Mouse (Mus musculus): Measurements from ENCODE around the gene Sstr3.

The Sstr3 gene

DNA sequence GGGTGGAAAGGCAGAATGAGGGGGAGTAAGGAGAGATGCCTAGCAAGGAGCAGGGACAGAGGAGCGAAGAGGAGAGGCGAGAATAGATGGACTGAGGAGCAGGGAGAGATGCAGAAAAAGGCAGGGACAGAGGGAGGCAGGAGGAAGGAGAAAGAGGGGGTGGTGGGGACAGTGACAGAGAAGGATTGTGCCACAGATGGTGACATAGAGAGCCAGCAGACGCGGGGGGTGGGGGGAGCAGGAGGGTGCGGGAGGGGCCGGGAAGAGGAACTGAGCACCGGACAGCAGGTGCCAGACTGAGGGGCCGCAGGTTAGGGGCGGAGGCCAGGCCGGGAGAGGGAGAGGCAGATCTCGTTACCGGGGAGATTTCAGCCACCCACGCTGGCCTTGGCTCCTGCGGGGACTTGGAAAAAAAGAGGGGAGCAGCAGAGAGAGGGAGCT, at the start of gene Sstr3:
TSS of gene Sstr3 (minus strand) at position 125 of the 441 bp plus-strand sequence.
- WGBS = 4% methylated on average over 14 of the region's 14 CpGs

DNA sequence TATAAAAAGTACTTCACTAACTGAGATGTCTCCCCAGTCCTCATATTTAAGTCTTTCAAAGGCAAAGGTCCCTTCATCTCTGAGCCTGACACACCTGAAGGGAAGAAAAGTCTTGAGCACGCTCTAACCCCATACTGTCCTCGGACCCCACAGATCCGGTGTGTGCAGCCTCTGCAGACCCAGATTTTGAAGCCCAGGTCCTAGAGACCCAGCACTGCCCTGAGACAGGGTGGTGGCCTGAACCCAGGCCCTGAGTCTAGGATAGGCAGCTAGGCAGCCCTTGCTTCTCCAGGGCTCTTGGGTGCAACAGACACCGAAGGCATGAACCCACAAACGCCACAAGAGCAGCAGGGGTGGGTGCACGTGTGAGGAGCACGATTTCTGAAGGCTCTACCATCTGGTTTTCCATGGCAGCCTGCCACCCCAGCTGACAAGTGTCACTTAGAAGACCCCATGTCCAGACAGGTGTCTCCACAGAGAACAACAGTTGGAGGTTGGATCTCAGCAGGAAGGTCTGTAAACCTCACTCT, 49.5 kb upstream of the Sstr3 start:
- WGBS = 79% methylated on average over 7 of the region's 7 CpGs

DNA sequence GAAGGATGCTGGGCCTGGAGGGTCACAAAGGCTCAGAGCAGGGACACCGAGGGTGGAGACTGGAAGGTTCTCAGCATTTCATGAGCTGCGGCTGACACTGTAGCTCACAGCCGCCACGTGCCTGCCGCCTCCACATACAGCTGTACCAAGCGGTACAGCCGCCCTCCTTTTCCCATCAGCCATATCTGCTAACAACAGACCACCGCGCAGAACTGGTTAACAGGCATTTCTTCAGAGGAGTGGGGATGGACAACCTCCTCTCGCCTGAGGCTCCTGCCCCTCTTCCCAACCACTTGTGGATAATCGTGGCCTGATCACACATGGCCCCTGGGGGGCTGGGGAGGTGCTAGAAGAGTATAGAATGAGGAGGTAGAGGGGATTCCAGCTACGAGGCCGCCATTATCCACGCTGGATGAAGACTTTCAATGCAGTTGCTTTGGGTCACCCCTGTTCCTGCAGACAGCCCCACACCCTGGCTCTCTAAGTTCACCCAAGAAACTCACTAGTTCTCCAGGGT, 48.0 kb upstream of the Sstr3 start:
- 78% methylated on average over 14 of the region's 14 CpGs for WGBS

DNA sequence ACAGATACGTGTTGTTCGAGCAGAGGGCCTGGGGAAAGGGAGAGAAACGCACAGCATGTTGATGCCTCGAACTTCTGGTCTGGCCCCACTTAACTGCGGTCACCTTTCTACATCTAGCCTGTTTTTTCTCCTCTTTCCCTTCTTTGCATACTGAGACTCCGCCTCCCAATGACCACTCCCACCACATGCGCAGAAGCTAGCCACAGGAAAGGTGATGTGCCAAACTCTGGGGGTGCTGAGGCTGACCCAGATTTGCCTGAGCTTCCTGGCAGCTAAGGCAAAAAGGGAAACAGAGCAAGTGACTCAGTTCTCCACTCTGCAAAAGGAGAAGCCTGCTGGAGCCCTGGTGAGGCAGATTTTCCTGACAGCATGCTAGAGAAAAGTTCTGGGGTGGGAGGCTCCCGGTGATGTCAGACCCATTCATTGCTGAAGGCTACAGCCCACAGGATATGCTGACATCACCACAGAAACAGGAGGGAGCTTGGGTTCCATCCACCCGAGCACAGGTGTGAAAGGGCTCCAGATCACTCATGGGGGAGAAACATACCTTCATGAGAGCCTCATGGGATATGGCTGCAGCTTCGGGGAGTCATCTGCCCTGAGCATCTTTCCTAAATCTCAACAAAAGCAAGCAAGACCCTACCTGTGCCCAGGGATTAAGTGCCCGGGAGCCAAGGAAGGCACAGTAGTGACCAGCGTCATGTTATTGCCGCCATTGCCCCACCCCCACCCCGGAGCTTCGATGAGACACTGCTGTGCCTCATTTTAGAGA, 47.4 kb upstream of the Sstr3 start:
- WGBS = 66% methylated on average over 15 of the region's 15 CpGs

DNA sequence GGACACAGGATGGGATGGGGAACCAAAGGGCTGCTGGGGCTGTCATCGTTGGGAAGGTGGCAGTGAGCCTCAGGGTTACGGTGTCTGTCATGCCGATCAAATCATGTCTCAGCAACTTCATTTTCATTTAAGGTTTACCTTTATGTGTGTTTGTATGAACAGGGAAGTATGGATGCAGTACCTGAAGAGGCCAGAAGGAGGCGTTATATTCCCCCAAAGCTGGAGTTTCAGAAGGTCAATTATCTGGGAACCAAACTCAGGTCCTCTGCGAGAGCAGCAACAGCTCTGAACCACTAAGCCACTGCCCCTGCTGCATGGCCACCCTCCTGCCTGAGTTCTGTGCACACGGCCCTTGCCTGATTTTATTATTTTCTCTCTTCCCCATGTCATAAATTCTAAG, 46.3 kb upstream of the Sstr3 start:
- 85% methylated on average over 6 of the region's 6 CpGs for WGBS

DNA sequence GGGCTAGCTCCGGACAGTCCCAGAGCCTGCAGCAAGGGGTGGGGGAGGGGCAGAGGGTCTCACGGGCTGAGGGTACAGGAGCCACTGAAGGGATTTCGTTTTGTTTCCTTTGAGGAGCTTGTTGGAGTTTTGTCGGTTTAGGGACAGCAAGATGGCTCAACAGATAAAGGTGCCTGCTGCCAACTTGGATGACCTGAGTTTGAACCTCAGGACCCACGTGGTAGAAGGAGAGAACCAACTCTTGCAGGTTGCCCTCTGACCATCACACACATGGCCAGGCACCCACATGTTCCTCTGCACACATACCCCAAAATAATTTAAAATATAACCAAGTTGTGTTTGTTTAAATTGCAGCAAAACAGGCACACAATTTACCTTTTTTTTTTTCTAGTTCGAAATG, 45.5 kb upstream of the Sstr3 start:
- WGBS = 72% methylated on average over 6 of the region's 6 CpGs

DNA sequence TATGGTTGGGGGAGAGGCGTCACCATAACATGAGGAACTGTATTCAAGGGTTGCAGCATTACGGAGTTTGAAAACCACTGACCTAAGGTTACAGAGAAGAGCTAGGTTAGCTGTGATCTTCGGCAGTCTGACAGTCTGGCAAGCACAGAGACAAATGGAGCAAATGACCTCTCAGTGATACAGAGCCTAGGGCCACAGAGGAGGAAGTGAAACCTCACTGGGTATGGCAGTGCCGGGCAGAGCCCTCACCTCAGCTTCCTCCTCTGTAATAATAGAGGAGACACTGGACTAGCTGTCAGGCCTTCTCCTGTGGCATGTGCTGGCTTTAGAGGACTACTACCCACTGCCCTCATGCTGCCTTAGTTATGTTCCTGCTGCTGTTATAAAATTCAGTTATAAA, 44.4 kb upstream of the Sstr3 start:
- 90% methylated on average over 4 of the region's 4 CpGs for WGBS

DNA sequence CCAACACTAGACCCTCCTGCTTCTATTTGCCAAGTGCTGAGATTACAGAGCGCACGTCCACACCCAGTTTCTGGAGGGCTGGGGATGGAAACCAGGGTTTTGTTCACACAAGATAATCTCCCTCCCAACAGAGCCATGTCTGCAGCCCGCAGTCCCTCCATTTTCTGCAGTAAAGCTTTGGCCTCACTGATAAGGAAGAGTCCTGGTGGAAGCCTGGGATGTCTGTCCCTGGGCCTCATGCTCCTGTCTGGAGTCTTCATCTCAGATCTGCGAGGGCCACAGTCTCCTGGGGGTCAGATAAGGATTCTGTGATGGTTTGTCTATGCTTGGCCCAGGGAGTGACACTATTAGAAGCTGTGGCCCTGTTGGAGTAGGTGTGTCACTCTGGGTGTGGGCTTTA, 43.6 kb upstream of the Sstr3 start:
- WGBS = 87% methylated on average over 4 of the region's 4 CpGs

DNA sequence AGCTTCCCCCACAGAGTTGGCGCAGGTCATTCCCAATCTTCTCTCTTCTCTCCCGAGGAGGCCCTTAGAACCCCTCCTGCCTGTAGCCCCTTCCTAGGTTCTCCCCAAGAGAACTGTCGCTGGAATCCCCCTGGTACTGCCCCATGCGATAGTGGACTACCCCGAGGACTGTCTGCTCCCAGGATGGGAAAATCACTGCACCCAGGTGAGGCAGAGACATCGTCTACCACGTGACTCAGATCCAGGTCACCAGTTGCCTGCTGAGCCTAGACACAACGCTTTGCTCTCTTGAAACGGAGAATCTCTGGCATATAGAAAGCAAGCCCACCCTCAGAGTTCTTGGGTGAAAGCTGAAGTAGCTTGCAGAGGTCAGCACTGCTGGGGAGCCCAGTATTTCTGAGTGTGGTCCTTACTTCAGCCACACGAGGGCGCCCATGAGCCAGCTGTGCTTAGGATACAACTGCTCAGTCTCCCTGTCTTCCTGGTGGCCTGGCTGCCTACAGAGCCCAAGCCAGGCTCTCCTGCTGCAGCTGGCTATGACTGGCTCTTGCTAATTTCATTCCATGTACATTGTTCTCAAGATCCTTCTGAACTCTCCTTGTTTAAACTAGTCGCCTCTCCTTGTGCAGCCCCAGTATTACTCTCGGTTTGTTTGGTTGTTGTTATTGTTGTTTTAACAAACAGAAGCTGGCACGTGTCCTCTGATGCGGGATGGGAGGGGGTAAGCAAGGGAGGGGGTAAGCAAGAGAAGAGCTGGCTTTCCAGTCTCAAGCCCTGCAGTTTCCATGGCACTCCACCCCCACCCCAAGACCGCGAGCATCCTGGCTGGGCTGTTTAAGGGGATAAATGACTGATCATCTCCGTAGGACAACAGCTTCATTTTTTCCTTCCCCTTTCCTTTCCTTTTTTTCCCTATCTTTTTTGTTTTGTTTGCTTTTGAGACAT, 42.8 kb upstream of the Sstr3 start:
- 43% methylated on average over 18 of the region's 18 CpGs for WGBS

DNA sequence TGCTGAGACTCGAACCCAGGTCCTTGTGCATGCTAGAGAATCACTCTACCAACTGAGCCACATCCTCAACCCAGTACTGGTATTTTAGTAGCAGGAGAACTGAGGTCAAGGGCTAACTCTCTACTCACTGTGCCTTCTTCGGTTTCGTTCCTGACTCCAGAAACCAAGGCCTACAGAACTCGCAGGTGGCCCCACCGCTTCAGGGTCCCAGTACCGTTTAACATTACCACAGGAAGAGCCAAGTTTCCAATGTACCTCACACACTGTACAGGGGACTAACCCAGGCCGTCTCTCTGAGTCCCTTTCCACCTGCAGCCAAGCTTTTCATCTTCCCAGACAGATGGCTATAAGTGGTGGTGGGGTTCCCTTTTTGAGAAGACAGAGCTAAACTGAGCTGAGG, 40.9 kb upstream of the Sstr3 start:
- WGBS = 91% methylated on average over 7 of the region's 7 CpGs

DNA sequence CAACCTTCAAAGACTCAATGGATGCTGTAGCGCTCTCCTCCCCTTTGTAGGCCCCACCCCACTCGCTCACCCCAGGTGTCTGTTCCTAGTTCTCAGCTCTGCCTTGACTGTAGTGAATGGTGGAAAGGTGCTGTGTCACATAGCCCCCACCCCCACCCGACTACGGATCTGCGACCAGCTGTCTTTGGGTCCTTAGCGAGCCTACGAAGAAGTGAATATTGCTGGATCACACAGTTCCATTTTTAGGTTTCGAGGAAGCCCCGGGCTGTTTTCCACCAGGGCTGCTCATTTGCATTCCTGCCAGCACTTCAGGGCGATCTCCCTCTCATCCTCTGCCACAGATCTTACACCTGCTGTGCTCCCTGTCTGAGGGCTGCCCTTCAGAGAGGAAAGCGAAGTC, 38.9 kb upstream of the Sstr3 start:
- WGBS = 24% methylated on average over 11 of the region's 11 CpGs

DNA sequence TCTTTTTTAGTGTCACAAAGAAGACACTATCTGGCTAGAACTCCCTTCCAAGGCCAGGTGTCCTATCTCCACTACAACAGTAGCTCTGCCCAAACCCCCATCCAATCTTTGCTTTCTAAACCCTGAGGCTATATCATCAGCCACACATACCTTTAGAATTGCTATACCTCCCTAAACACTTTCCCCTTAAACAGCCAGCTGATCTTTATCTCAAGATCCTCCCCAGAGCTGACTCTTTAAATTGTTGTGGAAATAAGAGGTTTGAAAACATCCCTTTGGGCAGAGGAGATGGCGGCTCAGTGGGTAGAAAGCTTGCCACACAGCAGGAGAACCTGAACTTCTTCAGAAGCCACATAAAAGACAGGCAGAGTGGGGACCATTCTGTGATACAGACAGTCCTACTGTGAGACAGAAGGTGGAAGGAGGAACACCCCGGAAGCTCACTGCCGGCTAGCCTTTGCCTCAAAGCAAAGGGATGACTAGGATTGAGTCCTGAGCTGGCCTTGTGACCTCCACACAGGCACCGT, 31.9 kb upstream of the Sstr3 start:
- 79% methylated on average over 4 of the region's 4 CpGs for WGBS

DNA sequence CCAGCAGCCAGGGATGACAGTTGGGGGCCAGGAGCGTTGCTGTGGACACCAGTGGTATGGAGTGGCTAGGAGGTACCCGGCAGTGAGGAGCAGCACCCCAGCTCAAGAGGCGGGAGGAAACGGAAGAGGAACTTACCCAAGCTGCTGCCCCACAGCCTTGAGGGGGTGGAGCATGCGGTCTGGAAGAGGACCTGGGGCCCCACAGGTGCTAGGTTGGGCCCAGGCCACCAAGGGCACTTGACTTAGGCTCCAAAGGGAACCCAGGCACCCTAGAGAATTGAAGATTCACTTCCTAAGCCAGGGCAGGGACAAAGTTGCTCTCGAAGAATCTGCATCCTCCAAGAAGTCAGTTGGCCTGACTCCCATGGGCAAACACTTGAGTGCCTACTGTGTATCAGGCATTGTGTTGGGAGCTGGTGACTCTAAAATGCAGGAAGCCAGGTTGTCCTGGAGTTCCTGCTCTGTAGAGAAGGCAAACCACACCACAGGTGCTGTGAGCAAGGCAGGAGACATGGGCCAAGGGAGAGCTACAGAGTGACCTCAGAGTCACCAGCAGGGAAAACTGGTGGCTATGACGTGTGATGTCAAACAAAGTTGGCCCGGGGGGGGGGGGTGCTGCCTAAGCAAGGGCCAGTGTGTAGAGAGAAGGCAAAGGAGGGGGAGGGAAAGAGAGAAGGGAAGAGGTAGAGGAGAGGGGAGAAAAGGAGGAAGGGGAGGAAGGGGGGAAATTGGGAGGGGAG, 28.3 kb upstream of the Sstr3 start, which contains the start of gene Rac2:
TSS of gene Rac2 (minus strand) at position 126 of the 740 bp plus-strand sequence.
- WGBS = 81% methylated on average over 8 of the region's 8 CpGs

DNA sequence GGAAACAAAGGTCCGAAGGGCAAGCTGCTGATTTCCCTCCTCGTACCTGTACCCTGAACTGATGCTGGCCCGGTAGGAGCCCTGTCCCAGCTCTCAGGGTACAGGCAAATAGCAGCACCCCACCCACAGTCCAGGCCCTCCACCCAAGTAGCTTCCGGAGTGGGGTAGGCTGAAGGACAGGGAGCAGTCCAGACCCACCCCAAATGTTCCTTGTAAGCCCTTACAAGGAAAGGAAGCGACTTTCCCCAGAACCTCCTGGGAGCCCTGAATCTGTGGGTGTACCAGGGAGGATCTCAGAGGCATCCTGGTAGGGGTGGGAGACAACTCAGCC, 27.8 kb upstream of the Sstr3 start:
- WGBS = 87% methylated on average over 5 of the region's 5 CpGs

DNA sequence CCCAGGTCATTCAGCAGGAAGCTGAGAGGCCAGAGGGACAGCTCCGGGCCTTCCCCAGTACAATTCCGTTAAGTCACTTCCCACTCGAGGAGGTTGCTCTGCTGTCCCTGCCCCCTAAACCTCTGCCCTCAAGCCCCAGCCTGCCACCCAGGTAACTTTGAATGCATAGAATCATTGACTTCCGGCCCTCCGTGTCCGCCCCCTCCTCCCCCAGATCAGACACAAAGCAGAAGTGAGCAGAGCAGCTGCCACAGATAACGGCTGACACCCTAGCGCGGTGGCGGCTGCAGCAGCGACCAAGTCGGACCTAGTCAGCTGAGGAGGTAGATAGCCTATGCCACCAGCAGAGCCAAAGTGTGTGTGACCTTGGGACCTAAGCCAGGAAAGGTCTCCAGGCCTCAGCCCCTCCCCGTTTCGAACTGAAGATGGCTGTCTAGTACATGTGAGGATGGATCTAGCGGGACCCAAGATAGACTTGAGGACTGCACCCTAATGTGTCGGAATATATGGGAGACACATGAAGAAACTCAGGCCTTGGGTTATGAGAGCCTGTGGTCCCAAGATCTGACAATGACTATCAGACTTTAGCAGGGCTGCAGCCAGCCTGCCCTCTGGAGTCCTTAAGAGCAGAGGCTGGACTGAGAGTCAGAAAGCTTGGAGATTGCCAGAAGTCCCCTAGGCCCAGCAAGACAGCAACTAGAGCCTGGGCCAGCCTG, 27.2 kb upstream of the Sstr3 start:
- WGBS = 75% methylated on average over 16 of the region's 16 CpGs

DNA sequence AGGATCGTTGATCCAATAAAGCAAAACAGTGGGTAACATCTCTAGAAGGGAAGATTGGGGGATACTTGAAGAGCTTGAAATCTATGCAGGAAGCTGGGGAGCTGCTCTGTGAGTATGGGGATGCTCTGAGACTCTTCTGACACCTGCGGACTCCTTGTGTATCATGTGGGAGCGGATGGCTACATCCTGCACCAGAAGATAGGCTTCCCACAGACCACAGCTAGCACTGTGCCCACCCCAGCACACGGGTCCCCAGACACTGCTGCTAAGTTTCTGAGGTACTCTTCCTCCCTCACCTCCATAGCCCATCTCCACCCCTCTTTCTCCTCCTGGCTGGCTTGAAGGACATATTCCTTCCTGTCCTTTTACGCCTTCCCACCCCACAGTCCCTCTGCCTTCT, 25.7 kb upstream of the Sstr3 start:
- WGBS = 99% methylated on average over 5 of the region's 5 CpGs

DNA sequence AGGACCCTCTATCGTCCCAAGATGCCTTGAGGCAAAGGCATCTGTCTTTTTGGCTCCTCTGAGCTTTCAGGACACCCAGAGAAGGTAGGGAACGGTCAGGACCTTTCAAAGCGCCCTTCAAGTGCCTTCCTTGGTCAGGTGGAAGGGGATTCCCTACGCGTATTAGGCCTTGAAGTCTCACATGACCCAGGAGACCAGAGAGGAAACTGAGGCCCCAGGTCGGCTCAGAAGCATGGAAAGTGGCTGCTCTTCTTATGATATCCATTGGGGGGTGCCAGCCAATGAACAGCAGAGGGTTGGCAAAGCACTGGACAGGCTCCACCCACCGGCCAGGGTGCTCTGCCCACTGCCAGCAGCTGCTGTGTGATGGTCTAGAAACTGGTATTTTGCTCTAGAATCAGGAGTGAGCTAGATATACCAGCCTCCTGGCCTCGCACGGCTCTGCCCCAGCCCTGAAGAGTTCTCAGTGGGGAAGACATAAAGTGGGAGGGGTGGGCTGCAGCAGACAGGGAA, 23.2 kb upstream of the Sstr3 start:
- 82% methylated on average over 9 of the region's 9 CpGs for WGBS

DNA sequence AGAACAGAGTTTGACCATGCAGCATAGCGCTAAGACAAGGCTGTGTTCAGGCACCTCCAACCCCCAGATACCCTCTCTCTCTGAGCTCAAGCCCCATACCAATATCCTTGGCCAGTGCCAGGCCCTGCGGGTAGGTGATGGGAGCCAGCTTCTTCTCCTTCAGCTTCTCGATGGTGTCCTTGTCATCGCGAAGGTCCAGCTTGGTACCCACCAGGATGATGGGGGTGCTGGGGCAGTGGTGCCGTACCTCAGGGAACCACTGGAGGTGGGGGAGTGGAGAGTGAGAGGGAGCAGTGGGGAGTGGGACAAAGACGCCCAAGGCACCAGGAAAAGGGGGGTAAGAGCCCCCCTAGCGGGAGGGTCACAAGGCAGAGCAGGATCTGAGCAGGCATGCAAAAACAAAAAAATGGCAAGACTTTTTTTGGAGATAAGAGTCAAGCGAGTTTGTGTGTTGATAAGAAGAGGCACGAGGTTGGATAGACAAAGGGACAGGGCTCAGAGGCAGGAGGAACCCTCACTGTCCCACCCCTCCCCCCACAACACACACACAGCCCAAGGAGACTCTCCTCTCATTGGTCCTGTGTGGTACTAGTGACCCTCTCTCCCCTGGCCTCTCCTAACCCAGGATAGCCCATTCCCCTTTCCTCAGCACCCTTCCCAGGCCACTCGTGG, 20.4 kb upstream of the Sstr3 start:
- WGBS = 82% methylated on average over 11 of the region's 11 CpGs

DNA sequence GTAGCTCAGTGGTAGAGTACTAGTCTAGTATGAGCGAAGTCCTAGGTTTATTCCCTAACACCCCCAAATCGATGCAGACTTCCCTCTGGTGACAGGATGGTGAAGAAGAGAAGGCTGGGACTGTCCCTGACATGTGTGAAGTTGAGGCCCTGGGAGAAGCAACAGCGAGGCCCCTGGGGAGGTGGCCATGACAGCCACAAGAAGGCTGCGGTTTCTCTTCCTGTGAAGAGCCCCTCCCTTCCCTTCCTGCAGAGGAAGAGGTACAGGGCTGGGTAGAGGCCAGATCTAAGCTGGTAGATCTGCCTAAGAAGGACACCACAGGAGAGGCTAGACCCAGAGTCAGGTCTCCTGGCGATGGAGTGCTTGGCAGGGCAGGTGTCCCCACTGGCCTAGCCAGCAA, 19.5 kb upstream of the Sstr3 start:
- WGBS = 84% methylated on average over 5 of the region's 5 CpGs

DNA sequence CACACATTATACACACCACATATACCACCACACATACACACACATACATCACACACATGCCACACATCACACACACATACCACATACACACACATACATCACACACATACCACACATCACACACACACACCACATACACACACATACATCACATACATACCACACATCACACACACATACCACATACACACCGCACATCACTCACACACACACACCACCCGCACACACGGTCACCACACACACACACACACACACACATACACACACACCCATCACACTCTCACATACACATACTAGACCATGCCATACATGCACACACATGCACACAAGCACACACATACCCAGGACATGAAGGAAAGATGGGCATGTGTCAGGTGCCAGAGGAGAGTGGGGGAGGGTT, 18.9 kb upstream of the Sstr3 start:
- 94% methylated on average over 3 of the region's 3 CpGs for WGBS

All from cerebral cortex, adult 2 months (tissue).